Mouse (Mus musculus) G1E (cell line): ENCODE results near the gene Mapkapk2.

Experiments used
- CTCF ChIP-seq: IDR thresholded peaks from 2 replicates; pipeline ENCODE4 v1.5.1; 2012; ENCODE audit warnings: low read depth, low read length, inconsistent platforms, mixed read lengths
- GATA1 ChIP-seq: IDR thresholded peaks from 2 replicates; pipeline ENCODE4 v1.6.1; 2012; ENCODE audit warnings: borderline replicate concordance, low read length, inconsistent platforms, mixed read lengths
- GATA2 ChIP-seq: IDR thresholded peaks from 2 replicates; pipeline ENCODE4 v1.6.1; 2012; ENCODE audit warnings: low read depth, low read length, inconsistent platforms, borderline replicate concordance

- no peak for TF ChIP-seq CTCF
- no peak for TF ChIP-seq GATA1
- TF ChIP-seq GATA2, result no peak
These were observed 11.5 kb downstream of the Mapkapk2 start for GRCm38 (mm10) chr1:131085957-131086739.
